Mouse (Mus musculus) CH12.LX (cell line): ENCODE measurements around the gene Dcaf10.

Source experiments
- CTCF ChIP-seq, 2 experiments: IDR thresholded peaks in 1 of 2; conservative IDR thresholded peaks in 1 of 2; 2 replicates each; pipeline ENCODE4 v1.5.1; 2011 to 2012; ENCODE audit warnings: low read depth in 2 of 2, low read length in 2 of 2, improper control_type of control experiment in 1 of 2, inconsistent platforms in 1 of 2, mild to moderate bottlenecking in 1 of 2, moderate library complexity in 1 of 2
- E2F4 ChIP-seq: IDR thresholded peaks from 2 replicates; pipeline ENCODE4 v1.6.1; 2011; ENCODE audit warnings: low read depth, low read length, improper control_type of control experiment; ENCODE audit not compliant: insufficient replicate concordance
- EP300 ChIP-seq: IDR thresholded peaks from 2 replicates; pipeline ENCODE4 v1.6.1; 2011; ENCODE audit warnings: low read length, improper control_type of control experiment
- KAT2A ChIP-seq: IDR thresholded peaks from 2 replicates; pipeline ENCODE4 v1.6.1; 2012; ENCODE audit warnings: low read length, improper control_type of control experiment, inconsistent platforms; ENCODE audit not compliant: insufficient replicate concordance
- MYC ChIP-seq: IDR thresholded peaks from 2 replicates; pipeline ENCODE4 v1.6.1; 2011; ENCODE audit warnings: low read depth, mild to moderate bottlenecking, improper control_type of control experiment, low read length
- NRF1 ChIP-seq: IDR thresholded peaks from 2 replicates; pipeline ENCODE4 v1.6.1; 2014; ENCODE audit warnings: low read depth, mild to moderate bottlenecking, inconsistent platforms, low read length, improper control_type of control experiment, moderate library complexity
- POLR2A ChIP-seq: IDR thresholded peaks from 2 replicates; pipeline ENCODE4 v1.6.1; 2011; ENCODE audit warnings: low read depth, mild to moderate bottlenecking, improper control_type of control experiment, low read length
- USF2 ChIP-seq: conservative IDR thresholded peaks from 2 replicates; pipeline ENCODE4 v1.6.1; 2011; ENCODE audit warnings: low read depth, low read length, improper control_type of control experiment
- ZC3H11A ChIP-seq: IDR thresholded peaks from 2 replicates; pipeline ENCODE4 v1.6.1; 2012; ENCODE audit warnings: low read depth, mild to moderate bottlenecking, inconsistent platforms, low read length, improper control_type of control experiment

DNA sequence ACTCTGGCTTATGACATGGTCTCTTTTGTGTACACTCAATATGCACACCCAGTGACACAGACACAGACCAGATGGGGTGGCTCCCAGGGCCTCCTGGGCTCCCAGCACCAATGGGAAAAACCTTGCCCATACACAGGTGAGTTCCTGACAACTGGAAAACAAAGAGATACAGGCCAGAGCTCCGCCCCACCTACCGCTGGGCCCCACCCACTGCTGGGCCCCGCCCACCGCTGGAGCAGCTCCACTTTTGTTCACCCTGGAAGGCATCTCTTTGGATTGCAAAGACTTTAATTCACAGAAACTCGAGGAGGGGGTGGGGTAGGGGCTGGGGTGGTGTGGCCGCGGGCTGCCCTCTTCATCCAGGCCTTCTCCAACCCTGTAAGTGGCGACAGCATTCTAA, 81.5 kb downstream of the Dcaf10 start:
- TF ChIP-seq EP300 (no peak), ZC3H11A (no peak), E2F4 (no peak), POLR2A (no peak), CTCF (conservative IDR thresholded peaks at IDR 0.05 in 1 of 2, IDR thresholded peaks at IDR 0.05 in 1 of 2; ENCODE audit: low read depth in 2 of 2, low read length in 2 of 2) (no peak), MYC (no peak), NRF1 (no peak), USF2 (no peak), KAT2A (no peak)
